11 mouse cellular contexts compared by ENCODE assay signal in genomic region chr4:125780921-125781487, GRCm38 (mm10).
A peak's percentile ranks its signal among the peaks of the same experiment; 100 is the strongest.
DNase-seq lines count a peak whose midpoint lies in the region; ATAC-seq lines count a peak whose summit lies in the region.
"Had no signal": no experiment of that assay in that cellular context is flagged by ENCODE, and none has a peak within 500 bp of the region (broad histone marks: within the 10 kb centered on the region; RNA-seq: fewer than 3 reads in every experiment).

No protein-coding gene starts in this region.

- peaks cover 20% of the 10 kb centered on the region for H3K4me1 ChIP-seq in neural tube, embryonic 13.5 days (replicated peaks)
- H3K4me1 ChIP-seq in midbrain, embryonic 11.5 days (ENCODE audit: control insufficient read depth, insufficient read depth, low read length): peaks cover 23% of the 10 kb centered on the region

- 0 out of 2 replicates have a peak overlapping the region, but pooled peaks have one; percentile 3 for H3K9ac ChIP-seq in neural tube, embryonic 13.5 days
- no peak overlapping the region for H3K9ac ChIP-seq in midbrain, embryonic 11.5 days (ENCODE audit: low read length)

- ATAC-seq in neural tube, embryonic 13.5 days (ENCODE audit: low read depth): no peak
- peak; percentile 64 for ATAC-seq in midbrain, embryonic 11.5 days (ENCODE audit: low FRiP score)
- ATAC-seq in granulocyte monocyte progenitor cell, adult 5-6 weeks (replicated peaks; ENCODE audit: poor library complexity, severe bottlenecking): no peak
- ATAC-seq: CD4-positive, CD25-positive, alpha-beta regulatory T cell, adult 4 months had no signal

- H3K4me2 ChIP-seq in neural tube, embryonic 13.5 days: no peak overlapping the region
- no peak overlapping the region for H3K4me2 ChIP-seq in midbrain, embryonic 11.5 days
- H3K4me2 ChIP-seq: heart, embryonic 11.5 days had no signal

- intact Hi-C loops in heart, postnatal 10 days (cut with DNase I): no loop called here

- no peak overlapping the region for H3K4me3 ChIP-seq in neural tube, embryonic 13.5 days
- H3K4me3 ChIP-seq in midbrain, embryonic 11.5 days (ENCODE audit: low read depth, low read length): no peak overlapping the region

- peak overlapping the region; percentile 42 for H3K27ac ChIP-seq in neural tube, embryonic 13.5 days (replicated peaks)
- no peak overlapping the region for H3K27ac ChIP-seq in midbrain, embryonic 11.5 days (ENCODE audit: low read depth, low read length)

- whole genome bisulfite sequencing in neural tube, embryonic 13.5 days: 13% methylated on average over 12 of the region's 12 CpGs
- WGBS in midbrain, embryonic 11.5 days: 3% methylated on average over 12 of the region's 12 CpGs

- no peaks in the 10 kb centered on the region for H3K36me3 ChIP-seq in neural tube, embryonic 13.5 days
- H3K36me3 ChIP-seq in midbrain, embryonic 11.5 days (ENCODE audit: control insufficient read depth, insufficient read depth, low read length): no peaks in the 10 kb centered on the region

- DNase-seq in neural tube, embryonic 10.5 days (ENCODE audit: extremely low spot score, low spot score): no peak
- peak; percentile 38 for DNase-seq in layer of hippocampus, adult 11-12 months (ENCODE audit: low spot score)
- peak; percentile 91 for DNase-seq in midbrain, embryonic 11.5 days (ENCODE audit: low spot score, missing footprints)
- DNase-seq in heart, postnatal 10 days: no peak
- DNase-seq in lung, postnatal 14 days: no peak
- no peak for DNase-seq in gastrocnemius, adult 8-10 months (ENCODE audit: low spot score in 2 of 2)
- DNase-seq: liver had no signal

- peaks cover 6% of the 10 kb centered on the region for H3K27me3 ChIP-seq in neural tube, embryonic 13.5 days
- no peaks in the 10 kb centered on the region; the same call in 1 of the 2 replicates for H3K27me3 ChIP-seq in midbrain, embryonic 11.5 days (ENCODE audit: control insufficient read depth, insufficient read depth, low read length)

- H3K9me3 ChIP-seq in neural tube, embryonic 13.5 days: no peaks in the 10 kb centered on the region
- no peaks in the 10 kb centered on the region for H3K9me3 ChIP-seq in midbrain, embryonic 11.5 days (ENCODE audit: control insufficient read depth, low read length)

Comparison
In these comparisons a context has a peak if more than half of its experiments do, and no peak if none do; other contexts are left out.
1. DNase-seq: peak in layer of hippocampus, adult 11-12 months (single experiment) and midbrain, embryonic 11.5 days (single experiment); none in neural tube, embryonic 10.5 days (single experiment), heart, postnatal 10 days (0 of 2), lung, postnatal 14 days (single experiment) and gastrocnemius, adult 8-10 months (0 of 2).